Mouse (Mus musculus): ENCODE measurements around the gene Med1. TPM values are rescaled to one million over a fixed set of nuclear protein-coding genes. Genes with fewer than 3 reads are reported as not detected.
"Not testable (repeated sequence)": the region's sequence is repeated elsewhere in the genome, so short reads cannot be mapped to it uniquely, and the experiment has no call there.

Med1 gene
- total and polyA plus RNA-seq, 3 experiments = 16.6 to 168 (median 44.2) TPM

GRCm38 (mm10) chr11:98190820-98191219 lies 2.3 kb downstream of the Med1 start:
- H3K27me3 ChIP-seq (ENCODE audit: insufficient read depth, low read length) = no peaks in the 10 kb centered on the region
- H3K4me1 ChIP-seq (ENCODE audit: insufficient read depth, low read depth, low read length) = peaks cover 34% of the 10 kb centered on the region
- ATAC-seq (ENCODE audit: extremely low read depth, insufficient number of reproducible peaks, low FRiP score, poor library complexity, severe bottlenecking) (no peak), DNase-seq (ENCODE audit: low spot score) (no peak)
- TF ChIP-seq GATA1 (IDR thresholded peaks at IDR 0.05; ENCODE audit: borderline replicate concordance, low read length) = no peak
- TF ChIP-seq CTCF (IDR thresholded peaks at IDR 0.05; ENCODE audit: low read depth, low read length) = no peak
- TF ChIP-seq GATA2 (IDR thresholded peaks at IDR 0.05; ENCODE audit: borderline replicate concordance, low read depth, low read length) = no peak
- no peak for TF ChIP-seq TAL1 (conservative IDR thresholded peaks at IDR 0.05; ENCODE audit: low read depth, low read length)
- TF ChIP-seq POLR2AphosphoS5 (IDR thresholded peaks at IDR 0.05; ENCODE audit: insufficient replicate concordance, low read depth, low read length) = no peak
- H3K9me3 ChIP-seq (replicated peaks) = no peaks in the 10 kb centered on the region
- no peak overlapping the region for H3K4me3 ChIP-seq (ENCODE audit: low read depth, low read length)
- peaks cover 53% of the 10 kb centered on the region for H3K36me3 ChIP-seq (replicated peaks)

GRCm38 (mm10) chr11:98187640-98188395 lies 5.3 kb downstream of the Med1 start:
- H3K36me3 ChIP-seq (replicated peaks) = peaks cover 81% of the 10 kb centered on the region

GRCm38 (mm10) chr11:98182149-98182548 lies 10.9 kb downstream of the Med1 start:
- not testable (repeated sequence) for H3K9me3 ChIP-seq (replicated peaks); ATAC-seq (ENCODE audit: extremely low read depth, insufficient number of reproducible peaks, low FRiP score, poor library complexity, severe bottlenecking); H3K4me1 ChIP-seq (ENCODE audit: insufficient read depth, low read depth, low read length); DNase-seq (ENCODE audit: low spot score); H3K27me3 ChIP-seq (ENCODE audit: insufficient read depth, low read length); H3K4me3 ChIP-seq (ENCODE audit: low read depth, low read length)
- H3K36me3 ChIP-seq (replicated peaks) = peaks cover 91% of the 10 kb centered on the region

More at GRCm38 (mm10) chr11:98187640-98188395, 5.3 kb downstream of the Med1 start:
- no peaks in the 10 kb centered on the region for H3K27me3 ChIP-seq (ENCODE audit: insufficient read depth, low read length)
- H3K4me3 ChIP-seq (ENCODE audit: low read depth, low read length) = no peak overlapping the region
- peaks cover 31% of the 10 kb centered on the region for H3K4me1 ChIP-seq (ENCODE audit: insufficient read depth, low read depth, low read length)
- TF ChIP-seq GATA1 (IDR thresholded peaks at IDR 0.05; ENCODE audit: borderline replicate concordance, low read length) (no peak), TAL1 (conservative IDR thresholded peaks at IDR 0.05; ENCODE audit: low read depth, low read length) (no peak), CTCF (IDR thresholded peaks at IDR 0.05; ENCODE audit: low read depth, low read length) (no peak), GATA2 (IDR thresholded peaks at IDR 0.05; ENCODE audit: borderline replicate concordance, low read depth, low read length) (no peak), POLR2AphosphoS5 (IDR thresholded peaks at IDR 0.05; ENCODE audit: insufficient replicate concordance, low read depth, low read length) (no peak)
- ATAC-seq (ENCODE audit: extremely low read depth, insufficient number of reproducible peaks, low FRiP score, poor library complexity, severe bottlenecking) (no peak), DNase-seq (ENCODE audit: low spot score) (no peak)
- no peaks in the 10 kb centered on the region for H3K9me3 ChIP-seq (replicated peaks)

GRCm38 (mm10) chr11:98168400-98168799 lies 24.7 kb downstream of the Med1 start:
- no peak overlapping the region for H3K4me3 ChIP-seq (ENCODE audit: low read depth, low read length)
- ATAC-seq (ENCODE audit: extremely low read depth, insufficient number of reproducible peaks, low FRiP score, poor library complexity, severe bottlenecking) (no peak), DNase-seq (ENCODE audit: low spot score) (no peak)
- H3K27me3 ChIP-seq (ENCODE audit: insufficient read depth, low read length) = no peaks in the 10 kb centered on the region
- no peak for TF ChIP-seq GATA2 (IDR thresholded peaks at IDR 0.05; ENCODE audit: borderline replicate concordance, low read depth, low read length)
- TF ChIP-seq CTCF (IDR thresholded peaks at IDR 0.05; ENCODE audit: low read depth, low read length) = no peak
- TF ChIP-seq TAL1 (conservative IDR thresholded peaks at IDR 0.05; ENCODE audit: low read depth, low read length) = no peak
- no peak for TF ChIP-seq POLR2AphosphoS5 (IDR thresholded peaks at IDR 0.05; ENCODE audit: insufficient replicate concordance, low read depth, low read length)
- TF ChIP-seq GATA1 (IDR thresholded peaks at IDR 0.05; ENCODE audit: borderline replicate concordance, low read length) = no peak
- no peaks in the 10 kb centered on the region for H3K9me3 ChIP-seq (replicated peaks)
- no peaks in the 10 kb centered on the region for H3K4me1 ChIP-seq (ENCODE audit: insufficient read depth, low read depth, low read length)
- H3K36me3 ChIP-seq (replicated peaks) = peaks cover 89% of the 10 kb centered on the region

- peaks cover 67% of the 10 kb centered on the region for H3K36me3 ChIP-seq (replicated peaks)
- H3K4me3 ChIP-seq (ENCODE audit: low read depth, low read length) = no peak overlapping the region
- H3K4me1 ChIP-seq (ENCODE audit: insufficient read depth, low read depth, low read length) = peaks cover 4% of the 10 kb centered on the region; the same call in 1 of the 2 replicates
- DNase-seq (ENCODE audit: low spot score) = no peak
- H3K27me3 ChIP-seq (ENCODE audit: insufficient read depth, low read length) = no peaks in the 10 kb centered on the region
- H3K9me3 ChIP-seq (replicated peaks) = no peaks in the 10 kb centered on the region
- TF ChIP-seq GATA2 (IDR thresholded peaks at IDR 0.05; ENCODE audit: borderline replicate concordance, low read depth, low read length) = no peak
- no peak for TF ChIP-seq GATA1 (IDR thresholded peaks at IDR 0.05; ENCODE audit: borderline replicate concordance, low read length)
- no peak for TF ChIP-seq POLR2AphosphoS5 (IDR thresholded peaks at IDR 0.05; ENCODE audit: insufficient replicate concordance, low read depth, low read length)
- TF ChIP-seq TAL1 (conservative IDR thresholded peaks at IDR 0.05; ENCODE audit: low read depth, low read length) = no peak
- TF ChIP-seq CTCF (IDR thresholded peaks at IDR 0.05; ENCODE audit: low read depth, low read length) = no peak
- ATAC-seq (ENCODE audit: extremely low read depth, insufficient number of reproducible peaks, low FRiP score, poor library complexity, severe bottlenecking) = no peak
These were observed 38.0 kb downstream of the Med1 start for GRCm38 (mm10) chr11:98155094-98155493.

- TF ChIP-seq POLR2AphosphoS5 (IDR thresholded peaks at IDR 0.05; ENCODE audit: insufficient replicate concordance, low read depth, low read length) (no peak), CTCF (IDR thresholded peaks at IDR 0.05; ENCODE audit: low read depth, low read length) (no peak), GATA1 (IDR thresholded peaks at IDR 0.05; ENCODE audit: borderline replicate concordance, low read length) (no peak), TAL1 (conservative IDR thresholded peaks at IDR 0.05; ENCODE audit: low read depth, low read length) (no peak), GATA2 (IDR thresholded peaks at IDR 0.05; ENCODE audit: borderline replicate concordance, low read depth, low read length) (no peak)
- no peak for ATAC-seq (ENCODE audit: extremely low read depth, insufficient number of reproducible peaks, low FRiP score, poor library complexity, severe bottlenecking)
- H3K4me1 ChIP-seq (ENCODE audit: insufficient read depth, low read depth, low read length) = peaks cover 24% of the 10 kb centered on the region
- no peaks in the 10 kb centered on the region for H3K27me3 ChIP-seq (ENCODE audit: insufficient read depth, low read length)
- DNase-seq (ENCODE audit: low spot score) = no peak
- H3K9me3 ChIP-seq (replicated peaks) = no peaks in the 10 kb centered on the region
- peaks cover 33% of the 10 kb centered on the region for H3K36me3 ChIP-seq (replicated peaks)
- H3K4me3 ChIP-seq (ENCODE audit: low read depth, low read length) = peak overlapping the region; percentile 95; the same call in 1 of the 2 replicates
These were observed 42.4 kb downstream of the Med1 start for GRCm38 (mm10) chr11:98150625-98151156.

Measured in G1E (cell line).